Mouse (Mus musculus): ENCODE results near the gene Rad51b. TPM values are rescaled to one million over a fixed set of nuclear protein-coding genes. Genes with fewer than 3 reads are reported as not detected.

The Rad51b gene
- total RNA-seq, 2 experiments from 2014 or later: 0.36 TPM; not detected in 1

DNA sequence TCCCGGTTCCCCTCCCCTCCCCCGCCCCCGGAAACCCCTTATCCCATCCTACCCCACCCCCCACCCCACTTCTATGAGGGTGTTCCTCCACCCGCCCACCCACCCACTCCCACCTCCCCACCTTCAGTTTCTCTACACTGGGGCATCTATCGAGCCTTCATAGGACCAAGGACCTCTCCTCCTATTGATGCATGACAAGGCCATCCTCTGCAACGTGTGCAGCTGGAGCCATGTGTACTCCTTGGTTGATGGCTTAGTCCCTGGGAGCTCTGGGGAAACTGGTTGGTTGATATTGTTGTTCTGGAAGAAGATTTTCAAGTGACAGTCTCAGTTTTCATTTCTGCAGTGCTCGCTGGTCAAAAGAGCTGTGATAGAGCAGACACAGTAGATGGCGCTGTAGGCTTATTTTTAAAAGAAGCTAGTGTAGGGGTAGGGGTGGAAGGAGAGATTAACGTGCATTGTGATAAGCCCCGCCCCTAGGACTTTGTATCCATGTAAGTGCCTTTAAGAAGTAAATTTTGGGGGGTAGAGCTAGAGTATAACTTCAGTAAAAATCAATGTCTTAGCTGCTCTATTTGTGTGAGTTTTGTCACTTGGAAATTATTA lies 61.6 kb downstream of the Rad51b start:
- DNase-seq (ENCODE audit: extremely low spot score in 1 of 2, low spot score in 2 of 2): peak; percentile 40
- H3K27ac ChIP-seq: no peak overlapping the region
- peak; percentile 77 for TF ChIP-seq CTCF (IDR thresholded peaks at IDR 0.05)
- H3K4me3 ChIP-seq: no peak overlapping the region
- intact Hi-C loops (cut with DNase I): loop anchor here (1.0 to 2.0 kb wide), 2 partner anchors 252 to 783 kb away; no protein-coding TSS in a partner anchor

DNA sequence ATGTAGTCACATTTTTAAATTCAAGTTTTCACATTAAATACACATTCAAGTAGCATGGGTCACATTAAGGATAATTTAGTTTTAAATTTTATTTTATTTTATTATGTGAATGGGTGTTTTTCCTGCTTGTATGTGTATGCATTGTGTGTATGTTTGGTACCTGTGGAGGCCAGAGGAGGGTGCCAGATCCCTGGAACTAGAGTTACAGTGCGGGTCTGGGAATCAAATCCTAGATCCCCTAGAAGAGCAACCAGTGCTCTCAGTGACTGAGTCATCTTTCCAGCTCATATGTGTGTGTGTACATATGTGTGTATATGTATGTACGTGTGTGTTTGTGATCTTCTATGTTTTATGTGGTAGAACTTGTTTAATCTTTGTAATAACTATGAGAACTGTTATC lies 62.3 kb downstream of the Rad51b start:
- intact Hi-C loops (cut with DNase I): loop anchor here (1.0 to 2.0 kb wide), 2 partner anchors 251 to 782 kb away; no protein-coding TSS in a partner anchor
- no peak for DNase-seq (ENCODE audit: extremely low spot score in 1 of 2, low spot score in 2 of 2)
- Histone ChIP-seq H3K4me3 (no peak overlapping the region), H3K27ac (no peak overlapping the region)
- peak; percentile 4 for TF ChIP-seq CTCF (IDR thresholded peaks at IDR 0.05)

DNA sequence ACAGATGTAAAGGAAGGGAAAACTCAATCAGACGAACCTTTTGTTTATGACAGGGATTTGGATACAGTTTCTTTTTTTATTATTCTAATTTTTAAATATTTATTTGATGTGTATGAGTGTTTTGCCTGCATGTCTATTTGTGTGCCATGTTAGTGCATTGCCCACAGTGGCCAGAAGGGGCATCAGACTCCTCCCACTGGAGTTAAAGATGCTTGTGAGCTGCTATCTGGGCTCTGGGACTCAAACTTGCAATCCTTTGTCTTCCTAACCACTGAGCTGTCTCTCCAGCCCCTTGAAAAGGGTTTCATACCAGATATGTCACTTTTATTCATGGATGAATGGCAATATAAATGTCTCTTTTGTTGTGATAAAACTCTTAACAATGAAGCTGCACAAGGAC lies 65.1 kb downstream of the Rad51b start:
- H3K4me3 ChIP-seq: no peak overlapping the region
- intact Hi-C loops (cut with DNase I): no loop called here
- no peak for DNase-seq (ENCODE audit: extremely low spot score in 1 of 2, low spot score in 2 of 2)
- no peak overlapping the region for H3K27ac ChIP-seq
- peak; percentile 53 for TF ChIP-seq CTCF (IDR thresholded peaks at IDR 0.05)

DNA sequence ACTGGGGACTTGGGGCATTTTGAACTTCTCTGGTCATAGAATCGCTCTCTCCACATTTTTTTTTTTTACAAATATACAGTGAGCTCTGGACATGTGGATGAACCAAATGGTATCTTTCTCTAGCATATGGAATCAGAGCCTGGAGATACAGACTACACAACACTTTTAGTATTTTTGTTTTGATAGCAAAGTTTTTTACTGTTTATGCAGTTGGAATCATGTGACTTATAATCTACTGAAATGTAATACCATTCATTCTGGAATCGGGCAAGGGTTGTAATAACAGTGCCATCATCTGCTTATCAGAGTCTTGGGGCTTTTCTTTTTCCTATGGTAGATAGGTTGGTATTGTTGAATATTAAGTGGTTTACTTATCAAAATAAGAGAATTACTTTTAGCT lies 67.2 kb downstream of the Rad51b start:
- Histone ChIP-seq H3K27ac (no peak overlapping the region), H3K4me3 (no peak overlapping the region)
- TF ChIP-seq CTCF (IDR thresholded peaks at IDR 0.05): no peak
- intact Hi-C loops (cut with DNase I): no loop called here
- DNase-seq (ENCODE audit: extremely low spot score in 1 of 2, low spot score in 2 of 2): no peak

DNA sequence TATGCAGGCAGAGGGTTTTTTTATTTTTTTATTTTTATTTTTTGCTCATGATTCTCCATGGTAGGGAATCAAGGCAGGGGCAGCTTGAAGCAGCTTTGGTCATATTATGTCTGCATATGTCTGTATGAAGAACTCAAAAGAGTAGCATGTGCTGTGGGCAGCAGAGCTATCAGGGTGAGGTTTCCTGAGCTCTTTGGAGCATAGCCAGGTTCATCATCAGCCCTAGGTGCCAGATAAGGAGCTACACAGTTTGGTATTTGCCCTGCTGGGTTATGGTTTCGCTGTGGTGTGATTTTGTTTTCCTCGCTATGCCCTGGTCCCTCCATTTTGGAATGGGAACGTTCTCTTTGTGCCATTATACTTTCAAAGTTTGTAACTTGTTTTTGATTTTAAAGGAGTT lies 71.7 kb downstream of the Rad51b start:
- intact Hi-C loops (cut with DNase I): no loop called here
- Histone ChIP-seq H3K27ac (no peak overlapping the region), H3K4me3 (no peak overlapping the region)
- DNase-seq (ENCODE audit: extremely low spot score in 1 of 2, low spot score in 2 of 2): no peak
- TF ChIP-seq CTCF (IDR thresholded peaks at IDR 0.05): no peak

DNA sequence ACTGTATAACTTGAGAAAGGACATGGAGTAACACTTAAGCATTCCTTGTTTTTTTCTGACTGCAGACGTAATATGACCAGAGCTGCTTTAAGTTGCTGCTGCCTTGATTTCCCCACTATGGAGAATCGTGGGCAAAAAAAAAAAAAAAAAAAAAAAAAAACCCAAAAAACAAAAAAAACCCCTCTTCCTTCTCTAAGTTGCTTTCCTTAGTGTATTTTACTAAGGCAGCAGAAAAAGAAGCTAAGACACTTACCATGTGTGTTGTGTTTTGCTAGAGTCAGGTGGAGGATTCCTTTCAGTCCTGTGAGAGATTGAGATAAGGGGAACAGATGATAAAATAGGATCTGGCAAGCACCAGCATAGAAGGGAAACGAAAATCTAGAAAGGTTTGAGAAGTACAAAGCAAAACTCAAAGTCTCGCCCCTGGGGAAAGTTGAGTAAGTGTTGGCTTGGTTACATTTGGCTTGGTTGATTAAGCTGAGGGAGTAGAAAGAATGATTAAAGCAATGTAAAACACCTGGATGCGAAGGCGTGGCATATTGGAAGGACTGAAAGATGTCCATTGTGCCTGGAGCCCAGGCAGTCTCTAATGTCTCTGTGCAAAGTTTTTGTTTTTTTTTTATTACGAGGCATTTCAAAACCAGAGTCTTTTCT lies 72.6 kb downstream of the Rad51b start:
- no peak overlapping the region for H3K4me3 ChIP-seq
- TF ChIP-seq CTCF (IDR thresholded peaks at IDR 0.05): no peak
- no peak for DNase-seq (ENCODE audit: extremely low spot score in 1 of 2, low spot score in 2 of 2)
- intact Hi-C loops (cut with DNase I): no loop called here
- H3K27ac ChIP-seq: no peak overlapping the region

DNA sequence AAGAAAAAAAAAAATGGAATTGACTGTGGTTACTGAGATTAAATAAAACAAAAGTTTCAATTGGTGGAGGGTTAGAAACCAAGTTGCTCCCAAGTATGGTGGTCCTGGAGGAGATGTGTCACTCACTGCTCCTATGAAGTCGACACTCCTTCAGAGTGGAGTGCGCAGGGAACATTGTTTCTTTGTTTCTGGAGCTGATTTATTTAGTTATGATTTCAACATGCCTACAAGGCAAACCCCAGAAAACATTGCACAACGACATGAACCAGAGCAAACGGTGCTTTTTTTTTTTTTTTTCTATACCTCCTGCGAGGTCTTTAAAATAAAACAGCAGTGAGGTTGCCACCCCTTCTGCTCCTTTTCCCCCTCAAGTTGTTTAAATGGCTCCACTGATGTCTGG lies 75.6 kb downstream of the Rad51b start:
- no peak for DNase-seq (ENCODE audit: extremely low spot score in 1 of 2, low spot score in 2 of 2)

DNA sequence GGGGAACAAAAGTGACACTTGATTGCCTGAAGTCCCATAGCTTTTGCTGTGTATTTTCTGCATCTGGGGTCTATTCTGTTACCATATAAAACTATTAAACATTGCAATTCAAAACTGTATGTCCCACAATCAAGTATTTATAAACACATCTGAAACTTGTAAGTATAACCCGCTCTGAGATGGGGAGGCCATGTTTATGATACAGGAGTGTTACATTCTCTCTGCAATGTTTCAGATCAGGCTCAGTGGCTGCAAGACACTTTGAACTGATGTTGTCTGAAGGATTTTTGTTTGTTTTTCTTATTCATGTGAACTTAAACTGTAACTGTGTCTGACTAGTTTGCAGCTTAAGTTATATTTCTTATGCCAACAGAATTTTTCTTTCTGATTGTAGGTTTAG lies 80.3 kb downstream of the Rad51b start:
- intact Hi-C loops (cut with DNase I): no loop called here
- Histone ChIP-seq H3K27ac (no peak overlapping the region), H3K4me3 (no peak overlapping the region)
- no peak for TF ChIP-seq CTCF (IDR thresholded peaks at IDR 0.05)
- DNase-seq (ENCODE audit: extremely low spot score in 1 of 2, low spot score in 2 of 2): no peak

More for the DNA sequence above, 75.6 kb downstream of the Rad51b start:
- Histone ChIP-seq H3K27ac (no peak overlapping the region), H3K4me3 (no peak overlapping the region)
- no peak for TF ChIP-seq CTCF (IDR thresholded peaks at IDR 0.05)
- intact Hi-C loops (cut with DNase I): no loop called here

DNA sequence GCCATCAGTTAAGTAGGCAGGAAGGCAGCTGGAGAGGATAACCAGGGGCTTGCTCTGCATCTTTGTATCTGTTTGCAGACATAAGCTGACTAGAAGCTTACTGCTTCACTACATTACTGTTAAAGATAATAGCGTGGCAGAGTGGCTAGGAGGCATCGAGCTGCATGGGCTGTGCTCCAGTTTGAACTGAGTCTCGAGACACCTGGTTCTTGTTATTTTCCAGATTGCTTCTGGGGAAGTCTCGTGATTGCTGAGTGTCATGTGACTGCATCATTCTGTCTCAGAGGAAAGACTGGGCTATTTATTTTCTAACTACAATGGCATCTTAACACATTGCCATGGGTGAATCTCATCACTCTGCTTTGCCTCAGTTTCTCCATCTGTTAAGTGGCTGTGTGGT lies 80.8 kb downstream of the Rad51b start:
- no peak for DNase-seq (ENCODE audit: extremely low spot score in 1 of 2, low spot score in 2 of 2)
- TF ChIP-seq CTCF (IDR thresholded peaks at IDR 0.05): no peak
- intact Hi-C loops (cut with DNase I): no loop called here

DNA sequence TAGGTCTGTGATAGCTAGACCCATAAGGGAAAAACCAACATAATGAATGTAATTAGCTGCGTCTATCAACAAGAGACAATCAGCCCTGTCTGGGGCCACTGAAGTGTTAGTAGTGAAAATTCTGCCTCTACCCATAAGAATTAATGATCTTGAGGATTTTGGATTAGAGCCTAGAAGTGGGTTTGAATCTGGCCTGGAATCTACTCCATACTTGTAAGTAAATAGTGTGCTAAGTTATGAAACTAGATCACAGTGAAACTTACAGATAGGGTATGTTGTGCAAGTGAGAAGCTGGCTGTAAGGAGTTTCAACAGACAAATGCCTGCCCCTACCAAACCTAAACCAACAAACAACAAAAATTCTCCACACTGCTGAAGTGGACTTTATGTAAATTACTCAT lies 83.1 kb downstream of the Rad51b start:
- no peak for TF ChIP-seq CTCF (IDR thresholded peaks at IDR 0.05)
- intact Hi-C loops (cut with DNase I): no loop called here

More for the DNA sequence above, 80.8 kb downstream of the Rad51b start:
- Histone ChIP-seq H3K27ac (no peak overlapping the region), H3K4me3 (no peak overlapping the region)

DNA sequence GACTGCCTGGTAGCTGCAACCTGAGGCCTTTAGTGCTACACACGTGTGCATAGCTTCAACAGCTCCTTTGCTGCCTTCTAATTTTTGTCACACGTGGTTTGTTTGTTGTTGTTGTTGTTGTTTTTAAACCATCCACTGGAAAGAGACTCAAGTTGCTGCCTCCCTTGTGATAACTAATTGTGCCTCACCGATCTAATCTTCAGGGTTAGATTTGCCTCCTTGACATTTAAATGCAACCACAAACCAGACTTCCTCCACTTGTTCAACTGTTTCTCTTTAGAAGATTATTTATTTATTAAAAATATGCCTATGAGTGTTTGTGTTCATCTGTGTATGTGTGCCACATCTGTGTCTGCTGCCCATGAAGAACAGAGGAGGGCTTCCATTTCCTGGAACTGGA lies 84.4 kb downstream of the Rad51b start:
- intact Hi-C loops (cut with DNase I): no loop called here
- no peak for DNase-seq (ENCODE audit: extremely low spot score in 1 of 2, low spot score in 2 of 2)
- Histone ChIP-seq H3K27ac (no peak overlapping the region), H3K4me3 (no peak overlapping the region)
- TF ChIP-seq CTCF (IDR thresholded peaks at IDR 0.05): no peak

More for the DNA sequence above, 83.1 kb downstream of the Rad51b start:
- no peak for DNase-seq (ENCODE audit: extremely low spot score in 1 of 2, low spot score in 2 of 2)
- H3K27ac ChIP-seq: no peak overlapping the region
- no peak overlapping the region for H3K4me3 ChIP-seq

DNA sequence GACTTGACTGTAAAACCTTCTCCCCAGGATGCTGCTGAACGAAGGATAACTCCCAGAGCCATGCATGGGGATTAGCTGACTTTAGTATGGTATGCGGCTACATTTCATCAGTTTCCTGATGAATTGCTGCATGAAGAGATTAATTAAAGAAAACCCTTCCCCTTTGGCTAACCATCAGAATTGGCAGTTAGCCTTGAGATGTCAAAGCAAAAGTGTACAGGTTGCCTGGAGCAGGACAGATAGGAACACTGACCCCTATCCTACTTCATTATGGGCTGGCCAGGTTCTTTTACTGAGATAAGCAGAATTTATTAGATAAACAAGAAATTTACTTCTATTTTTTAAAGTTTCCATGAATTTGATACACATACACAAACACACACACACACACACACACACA lies 85.3 kb downstream of the Rad51b start:
- H3K27ac ChIP-seq: no peak overlapping the region
- no peak for TF ChIP-seq CTCF (IDR thresholded peaks at IDR 0.05)
- H3K4me3 ChIP-seq: no peak overlapping the region
- intact Hi-C loops (cut with DNase I): no loop called here
- DNase-seq (ENCODE audit: extremely low spot score in 1 of 2, low spot score in 2 of 2): no peak

DNA sequence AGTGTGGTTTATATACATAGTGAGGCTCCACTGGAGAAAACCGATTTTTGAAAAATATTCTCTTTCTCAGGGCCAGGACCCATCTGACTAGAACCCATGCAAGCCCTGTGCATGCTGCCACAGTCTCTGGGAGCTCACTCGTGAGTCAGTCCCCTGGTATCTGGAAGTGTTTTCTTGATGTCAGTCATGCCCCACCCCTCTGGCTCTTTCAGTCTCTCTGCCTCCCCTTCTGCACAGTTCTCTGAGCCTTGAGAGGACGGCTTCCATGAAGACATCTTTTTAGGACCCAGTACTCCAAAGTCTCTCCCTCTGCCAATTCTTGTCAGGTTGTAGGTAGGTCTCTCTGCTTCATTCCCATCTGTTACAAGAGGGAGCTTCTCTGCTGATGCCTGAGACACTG lies 86.5 kb downstream of the Rad51b start:
- TF ChIP-seq CTCF (IDR thresholded peaks at IDR 0.05): no peak
- intact Hi-C loops (cut with DNase I): no loop called here
- no peak for DNase-seq (ENCODE audit: extremely low spot score in 1 of 2, low spot score in 2 of 2)
- no peak overlapping the region for H3K27ac ChIP-seq
- H3K4me3 ChIP-seq: no peak overlapping the region

All from left cerebral cortex, adult 2 months (tissue).